Mouse (Mus musculus): ENCODE results near the gene Pde10a.

Gene Pde10a

GRCm38 (mm10) chr17:8801083-8801854 lies 276.1 kb downstream of the Pde10a start:
- peak; percentile 39 for DNase-seq (ENCODE audit: low spot score)

- DNase-seq (ENCODE audit: low spot score) = no peak
Observed at GRCm38 (mm10) chr17:8801855-8802104, 276.6 kb downstream of the Pde10a start.

GRCm38 (mm10) chr17:8802161-8802888 lies 277.2 kb downstream of the Pde10a start:
- DNase-seq (ENCODE audit: low spot score) = no peak

GRCm38 (mm10) chr17:8802889-8803799 lies 278.0 kb downstream of the Pde10a start:
- DNase-seq (ENCODE audit: low spot score) = no peak

GRCm38 (mm10) chr17:8807345-8807744 lies 282.2 kb downstream of the Pde10a start:
- DNase-seq (ENCODE audit: low spot score) = no peak

GRCm38 (mm10) chr17:8809771-8810170 lies 284.6 kb downstream of the Pde10a start:
- no peak for DNase-seq (ENCODE audit: low spot score)

GRCm38 (mm10) chr17:8810201-8810600 lies 285.0 kb downstream of the Pde10a start:
- DNase-seq (ENCODE audit: low spot score) = no peak

- DNase-seq (ENCODE audit: low spot score) = no peak
Observed at GRCm38 (mm10) chr17:8812228-8812865, 287.2 kb downstream of the Pde10a start.

- no peak for DNase-seq (ENCODE audit: low spot score)
Observed at GRCm38 (mm10) chr17:8813773-8814491, 288.8 kb downstream of the Pde10a start.

- no peak for DNase-seq (ENCODE audit: low spot score)
Observed at GRCm38 (mm10) chr17:8815376-8815775, 290.2 kb downstream of the Pde10a start.

GRCm38 (mm10) chr17:8815864-8816263 lies 290.7 kb downstream of the Pde10a start:
- no peak for DNase-seq (ENCODE audit: low spot score)

GRCm38 (mm10) chr17:8818675-8819074 lies 293.5 kb downstream of the Pde10a start:
- DNase-seq (ENCODE audit: low spot score) = no peak

GRCm38 (mm10) chr17:8823548-8823947 lies 298.4 kb downstream of the Pde10a start:
- DNase-seq (ENCODE audit: low spot score) = no peak

- DNase-seq (ENCODE audit: low spot score) = no peak
Observed at GRCm38 (mm10) chr17:8827204-8827603, 302.0 kb downstream of the Pde10a start.

GRCm38 (mm10) chr17:8831001-8831400 lies 305.8 kb downstream of the Pde10a start:
- no peak for DNase-seq (ENCODE audit: low spot score)

- no peak for DNase-seq (ENCODE audit: low spot score)
Observed at GRCm38 (mm10) chr17:8836292-8836691, 311.1 kb downstream of the Pde10a start.

GRCm38 (mm10) chr17:8838252-8838651 lies 313.1 kb downstream of the Pde10a start:
- DNase-seq (ENCODE audit: low spot score) = no peak

- DNase-seq (ENCODE audit: low spot score) = no peak
Observed at GRCm38 (mm10) chr17:8839237-8840011, 314.3 kb downstream of the Pde10a start.

- no peak for DNase-seq (ENCODE audit: low spot score)
Observed at GRCm38 (mm10) chr17:8841094-8841493, 315.9 kb downstream of the Pde10a start.

- no peak for DNase-seq (ENCODE audit: low spot score)
Observed at GRCm38 (mm10) chr17:8841897-8842540, 316.8 kb downstream of the Pde10a start.

All from urinary bladder, postnatal 25 days (tissue).